Mouse (Mus musculus) heart, embryonic 15.5 days (tissue): ENCODE measurements around the gene Zc3h7b. TPM values are rescaled to one million over a fixed set of nuclear protein-coding genes. Genes with fewer than 3 reads are reported as not detected.

Experiments used
- ATAC-seq: fragments of 200-750 bp; cut with Nextera tagmentation; replicated peaks from 2 replicates; pipeline ENCODE4 v1.8.0; 2017; ENCODE audit warnings: low read depth, moderate TSS enrichment; ENCODE audit not compliant: insufficient number of reproducible peaks, insufficient read depth, low FRiP score
- H3K27ac ChIP-seq: fragments of 300-500 bp; sonication (generic); 2 replicates; pipeline ENCODE4 v1.5.1; 2015; ENCODE audit warnings: mild to moderate bottlenecking, inconsistent platforms
- H3K27me3 ChIP-seq: fragments of 300-500 bp; sonication (generic); 2 replicates; pipeline ENCODE4 v1.6.1; 2015; ENCODE audit warnings: inconsistent platforms
- H3K36me3 ChIP-seq: fragments of 300-500 bp; sonication (generic); 2 replicates; pipeline ENCODE4 v1.6.1; 2015; ENCODE audit warnings: mild to moderate bottlenecking, inconsistent platforms
- H3K4me1 ChIP-seq: fragments of 300-500 bp; sonication (generic); replicated peaks from 2 replicates; pipeline ENCODE4 v1.6.1; 2015; ENCODE audit warnings: inconsistent platforms
- H3K4me2 ChIP-seq: fragments of 300-500 bp; sonication (generic); 2 replicates; pipeline ENCODE4 v1.6.1; 2015; ENCODE audit warnings: inconsistent platforms, mild to moderate bottlenecking, moderate library complexity
- H3K4me3 ChIP-seq: fragments of 300-500 bp; sonication (generic); 2 replicates; pipeline ENCODE4 v1.5.1; 2015; ENCODE audit warnings: mild to moderate bottlenecking, inconsistent platforms
- H3K9ac ChIP-seq: fragments of 300-500 bp; sonication (generic); 2 replicates; pipeline ENCODE4 v1.6.1; 2015; ENCODE audit warnings: mild to moderate bottlenecking, inconsistent platforms
- H3K9me3 ChIP-seq: fragments of 300-500 bp; sonication (generic); replicated peaks from 2 replicates; pipeline ENCODE4 v1.6.1; 2016; ENCODE audit warnings: inconsistent platforms
- WGBS: fragments of 180-500 bp; shearing (Covaris S2); methylation state at CpG from one replicate; pipeline ENCODE4 v1.1.7; 2015; ENCODE audit warnings: mixed read lengths; 5-methylcytosine and 5-hydroxymethylcytosine counted together
- polyA plus RNA-seq: library from polyadenylated mRNA; unstranded; fragments of >200 nt; fragmentation: Nextera tagmentation; extraction: Ambion mirVana; gene quantifications from 2 replicates; pipeline ENCODE4 v1.2.1, GENCODE M21; 2015

The Zc3h7b gene
- polyA plus RNA-seq, 1 experiment from 2014 or later: 18.2 TPM

DNA sequence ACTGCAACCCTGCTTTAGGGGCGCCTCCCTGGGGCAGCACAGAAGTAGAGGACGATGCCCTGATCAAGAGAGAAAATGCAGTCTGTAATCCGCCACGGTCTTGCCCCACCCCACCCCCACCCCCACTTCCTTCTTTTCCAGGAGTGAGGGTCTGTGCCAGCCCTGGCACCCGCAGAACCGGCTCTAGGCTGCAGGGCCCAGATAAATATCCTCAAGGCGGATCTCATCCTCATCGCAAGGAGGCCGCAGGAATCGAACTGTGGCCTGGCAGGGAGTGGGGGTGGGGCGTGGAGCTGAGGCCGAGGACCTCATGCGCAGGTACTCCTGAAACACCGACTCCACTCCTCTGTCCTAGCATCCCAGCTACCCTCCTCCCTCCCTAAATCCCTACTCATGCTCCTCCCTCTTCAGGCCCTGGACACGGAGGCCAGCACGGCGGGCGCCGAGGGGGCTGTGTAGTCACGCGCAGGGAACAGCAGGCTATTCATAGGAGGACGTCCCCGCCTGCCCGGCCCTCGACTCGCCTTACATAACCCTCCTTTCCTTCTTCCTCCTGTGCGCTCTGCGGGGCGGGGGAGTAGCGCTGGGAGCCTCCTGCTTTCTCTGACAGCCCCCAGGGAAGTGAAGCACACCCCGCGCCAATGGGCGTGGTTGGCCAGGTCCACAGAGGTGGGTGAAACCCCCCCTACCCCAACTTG, 91.4 kb downstream of the Zc3h7b start:
- peak overlapping the region; percentile 48 for H3K9ac ChIP-seq
- ATAC-seq: peak; percentile 84
- no peaks in the 10 kb centered on the region for H3K9me3 ChIP-seq
- peak overlapping the region; percentile 64 for H3K4me2 ChIP-seq
- H3K36me3 ChIP-seq: no peaks in the 10 kb centered on the region
- peaks cover 77% of the 10 kb centered on the region for H3K4me1 ChIP-seq
- WGBS: 4% methylated on average over 30 of the region's 33 CpGs
- H3K4me3 ChIP-seq: peak overlapping the region; percentile 40
- peak overlapping the region; percentile 74 for H3K27ac ChIP-seq
- H3K27me3 ChIP-seq: no peaks in the 10 kb centered on the region

DNA sequence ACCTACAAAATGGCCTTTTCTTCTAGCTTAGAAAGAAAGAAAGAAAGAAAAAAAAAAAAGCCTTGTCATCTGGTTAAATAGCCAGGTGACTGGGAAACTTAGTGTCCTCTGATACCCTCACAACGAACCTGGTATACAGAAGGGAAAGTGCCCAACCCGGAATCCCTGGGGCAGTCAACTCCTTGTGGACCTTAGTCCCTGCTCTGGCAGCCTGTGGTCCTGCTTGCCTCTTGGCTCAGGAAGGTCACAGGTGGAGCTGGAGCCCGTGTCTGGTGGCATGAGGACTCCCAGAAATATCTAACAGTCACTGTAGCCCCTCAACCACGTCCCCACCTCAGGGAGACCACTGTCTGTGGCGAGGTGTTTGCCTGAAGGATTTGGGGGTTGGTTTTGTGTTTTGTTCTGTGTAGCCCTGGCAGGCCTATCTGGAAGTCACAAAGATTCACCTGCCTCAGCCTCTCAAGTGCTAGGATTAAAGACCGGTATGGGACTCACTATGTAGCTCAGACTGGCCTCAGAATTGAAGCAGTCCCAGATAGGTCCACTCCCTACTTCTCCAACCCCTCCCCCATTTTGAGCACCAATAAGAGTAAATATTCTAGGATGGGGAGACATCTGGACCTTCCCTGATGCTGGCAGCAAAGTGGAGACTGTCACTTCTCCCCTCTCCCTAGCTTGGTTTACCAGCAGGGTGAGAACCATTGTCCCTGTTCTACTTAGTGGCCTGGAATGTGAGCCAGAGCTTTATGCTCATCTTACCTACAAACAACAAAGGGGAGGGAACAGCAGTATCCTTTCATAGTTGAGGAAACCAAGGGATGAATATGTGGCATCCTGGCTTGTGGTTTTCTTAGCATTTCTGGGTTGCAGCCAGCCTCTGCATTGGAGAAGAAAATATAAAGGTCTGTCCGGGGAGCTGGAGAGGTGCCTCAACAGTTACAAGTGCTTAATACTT, 92.4 kb downstream of the Zc3h7b start:
- Histone ChIP-seq H3K4me3 (no peak overlapping the region; the same call in 1 of the 2 replicates), H3K9ac (peak overlapping the region; percentile 48; the same call in 1 of the 2 replicates), H3K4me1 (peaks cover 73% of the 10 kb centered on the region), H3K36me3 (no peaks in the 10 kb centered on the region), H3K27ac (peak overlapping the region; percentile 74), H3K27me3 (no peaks in the 10 kb centered on the region), H3K9me3 (no peaks in the 10 kb centered on the region), H3K4me2 (peak overlapping the region; percentile 64)
- no peak for ATAC-seq
- 62% methylated on average over 7 of the region's 7 CpGs for WGBS

DNA sequence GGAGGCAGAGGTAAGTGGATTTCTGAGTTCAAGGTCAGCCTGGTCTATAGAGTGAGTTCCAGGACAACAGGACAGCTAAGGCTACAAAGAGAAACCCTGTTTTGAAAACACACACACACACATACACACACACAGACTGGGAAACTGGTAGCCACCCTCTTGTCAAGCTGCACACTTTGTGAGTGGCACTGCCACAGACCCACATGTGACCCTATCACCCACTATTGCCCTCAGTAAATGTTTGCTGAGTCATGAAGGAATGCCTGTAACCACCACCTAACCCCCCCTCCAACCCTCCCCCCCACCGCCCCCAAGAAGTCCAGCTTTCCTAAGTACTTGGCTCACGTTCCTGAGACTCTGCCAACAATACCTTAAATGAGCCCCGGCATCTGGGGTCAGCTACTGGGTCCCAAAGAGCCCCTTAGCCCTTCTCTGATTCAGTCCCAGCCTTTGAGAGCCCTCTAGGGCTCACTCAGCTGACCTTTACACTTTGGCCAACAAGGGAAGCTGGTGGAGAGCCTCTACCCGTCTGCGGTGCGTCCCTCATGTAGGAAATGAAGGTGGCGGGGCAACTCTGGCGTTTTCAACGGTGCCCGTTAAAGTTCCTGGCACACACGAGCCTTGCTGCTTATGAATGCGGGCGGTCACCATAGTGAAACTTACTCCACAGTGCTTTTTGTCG, 93.8 kb downstream of the Zc3h7b start:
- peaks cover 64% of the 10 kb centered on the region for H3K4me1 ChIP-seq
- no peak overlapping the region for H3K4me3 ChIP-seq
- H3K36me3 ChIP-seq: no peaks in the 10 kb centered on the region
- H3K4me2 ChIP-seq: no peak overlapping the region
- WGBS: 61% methylated on average over 14 of the region's 14 CpGs
- H3K9me3 ChIP-seq: no peaks in the 10 kb centered on the region
- no peak for ATAC-seq
- no peak overlapping the region for H3K9ac ChIP-seq
- H3K27ac ChIP-seq: peak overlapping the region; percentile 89
- H3K27me3 ChIP-seq: no peaks in the 10 kb centered on the region

- H3K4me2 ChIP-seq: 0 out of 2 replicates have a peak overlapping the region, but pooled peaks have one; percentile 10
- H3K9ac ChIP-seq: peak overlapping the region; percentile 33; the same call in 1 of the 2 replicates
- peak overlapping the region; percentile 89 for H3K27ac ChIP-seq
- no peaks in the 10 kb centered on the region for H3K27me3 ChIP-seq
- no peaks in the 10 kb centered on the region for H3K36me3 ChIP-seq
- ATAC-seq: peak; percentile 87
- no peak overlapping the region for H3K4me3 ChIP-seq
- 39% methylated on average over 5 of the region's 5 CpGs for whole genome bisulfite sequencing
- peaks cover 55% of the 10 kb centered on the region for H3K4me1 ChIP-seq
- no peaks in the 10 kb centered on the region for H3K9me3 ChIP-seq
Observed at GRCm38 (mm10) chr15:81839634-81840033, 94.8 kb downstream of the Zc3h7b start.

DNA sequence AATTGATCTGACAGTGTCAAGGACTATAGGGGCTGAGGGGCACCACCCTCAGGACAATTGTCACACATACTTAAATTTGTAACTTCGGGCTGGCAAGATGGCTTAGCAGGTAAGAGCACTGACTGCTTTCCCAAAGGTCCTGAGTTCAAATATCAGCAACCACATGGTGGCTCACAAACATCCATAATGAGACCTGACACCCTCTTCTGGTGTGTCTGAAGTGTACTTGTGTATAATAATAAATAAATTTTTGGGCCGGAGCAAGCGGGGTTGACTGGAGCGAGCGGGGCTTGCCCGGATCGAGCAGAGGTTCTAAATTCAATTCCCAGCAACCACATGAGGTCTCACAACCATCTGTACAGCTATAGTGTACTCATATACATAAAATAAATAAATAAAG, 95.4 kb downstream of the Zc3h7b start:
- 91% methylated on average over 7 of the region's 7 CpGs for WGBS
- H3K36me3 ChIP-seq: no peaks in the 10 kb centered on the region
- H3K27ac ChIP-seq: peak overlapping the region; percentile 89
- no peak overlapping the region for H3K4me3 ChIP-seq
- no peaks in the 10 kb centered on the region for H3K27me3 ChIP-seq
- no peak for ATAC-seq
- peaks cover 51% of the 10 kb centered on the region for H3K4me1 ChIP-seq
- no peak overlapping the region for H3K9ac ChIP-seq
- H3K9me3 ChIP-seq: no peaks in the 10 kb centered on the region
- no peak overlapping the region for H3K4me2 ChIP-seq

- H3K27me3 ChIP-seq: no peaks in the 10 kb centered on the region
- no peak overlapping the region for H3K9ac ChIP-seq
- peaks cover 1% of the 10 kb centered on the region; the same call in 1 of the 2 replicates for H3K36me3 ChIP-seq
- WGBS: 82% methylated on average over 7 of the region's 7 CpGs
- no peaks in the 10 kb centered on the region for H3K9me3 ChIP-seq
- no peak overlapping the region for H3K4me3 ChIP-seq
- no peak for ATAC-seq
- peaks cover 38% of the 10 kb centered on the region for H3K4me1 ChIP-seq
- no peak overlapping the region for H3K27ac ChIP-seq
- H3K4me2 ChIP-seq: no peak overlapping the region
Observed at GRCm38 (mm10) chr15:81842275-81842674, 97.4 kb downstream of the Zc3h7b start.

DNA sequence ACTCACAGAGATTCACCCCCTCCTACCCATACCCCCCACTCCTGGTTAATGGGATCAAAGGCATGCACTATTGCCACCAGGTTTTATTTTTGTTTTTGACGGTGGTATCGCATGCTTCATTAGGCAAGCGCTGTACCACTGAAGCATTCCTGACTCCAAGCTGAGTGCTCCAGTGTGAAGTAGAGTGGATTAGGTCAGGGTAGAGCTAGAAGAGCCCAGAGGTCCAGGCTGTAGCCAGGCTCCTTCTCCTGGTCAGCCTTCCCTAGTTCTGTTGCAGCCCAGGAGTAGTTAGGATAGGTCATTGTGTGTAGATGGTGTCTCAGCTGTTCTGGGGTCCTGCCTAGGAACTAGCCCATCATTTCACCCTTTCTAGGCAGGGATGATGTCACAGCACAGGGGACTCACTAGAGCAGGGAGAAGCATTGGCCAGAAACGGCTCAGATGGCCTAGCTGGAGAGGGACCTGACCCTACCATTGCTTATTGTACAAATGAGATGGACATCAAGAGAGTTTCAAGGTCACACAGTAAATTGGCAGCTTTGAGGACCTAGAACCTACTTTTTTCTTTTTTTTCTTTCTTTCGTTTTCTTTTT, 100.3 kb downstream of the Zc3h7b start:
- H3K27ac ChIP-seq: peak overlapping the region; percentile 29; the same call in 1 of the 2 replicates
- H3K4me1 ChIP-seq: peaks cover 26% of the 10 kb centered on the region
- H3K4me3 ChIP-seq: no peak overlapping the region
- WGBS: 70% methylated on average over 5 of the region's 5 CpGs
- H3K9ac ChIP-seq: no peak overlapping the region
- no peak for ATAC-seq
- H3K36me3 ChIP-seq: peaks cover 20% of the 10 kb centered on the region
- no peaks in the 10 kb centered on the region for H3K27me3 ChIP-seq
- H3K4me2 ChIP-seq: no peak overlapping the region
- H3K9me3 ChIP-seq: no peaks in the 10 kb centered on the region

DNA sequence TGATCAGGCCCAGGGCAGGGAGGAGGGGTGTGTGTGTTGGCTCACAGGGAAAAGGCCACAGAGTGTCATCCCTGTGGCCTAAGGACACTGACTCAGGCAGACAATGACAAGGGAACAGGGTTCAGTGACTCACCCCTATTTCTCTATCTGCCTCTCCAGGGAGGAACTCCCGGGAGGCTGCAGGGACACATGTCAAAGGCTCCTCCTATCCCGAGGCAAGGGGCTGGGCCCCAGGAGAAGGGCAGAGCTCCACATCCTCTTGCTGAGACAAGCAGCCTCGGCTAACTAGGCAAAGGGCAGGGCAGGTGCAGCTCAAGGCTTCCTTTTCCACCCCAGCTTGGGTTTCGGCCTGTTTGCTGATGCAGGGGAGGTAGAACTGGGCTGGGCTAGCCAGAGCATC, 100.9 kb downstream of the Zc3h7b start:
- peaks cover 25% of the 10 kb centered on the region for H3K36me3 ChIP-seq
- ATAC-seq: peak; percentile 33; the same call in 1 of the 2 replicates
- no peak overlapping the region for H3K4me3 ChIP-seq
- peaks cover 24% of the 10 kb centered on the region for H3K4me1 ChIP-seq
- 23% methylated on average over 4 of the region's 4 CpGs for WGBS
- no peak overlapping the region for H3K4me2 ChIP-seq
- no peak overlapping the region for H3K9ac ChIP-seq
- peak overlapping the region; percentile 29; the same call in 1 of the 2 replicates for H3K27ac ChIP-seq
- H3K27me3 ChIP-seq: no peaks in the 10 kb centered on the region
- H3K9me3 ChIP-seq: no peaks in the 10 kb centered on the region

Other genes with a start within 250 kb of the Zc3h7b start
- 9.4 and 12.6 TPM in 2 replicates for gene Ep300, start 159.7 kb upstream of the Zc3h7b start, polyA plus RNA-seq
- gene L3mbtl2, start 81.2 kb upstream of the Zc3h7b start, polyA plus RNA-seq: 12.9 and 17.2 TPM in 2 replicates
- 1.4 and 2.3 TPM in 2 replicates for gene Chadl, start 47.8 kb upstream of the Zc3h7b start, polyA plus RNA-seq
- gene Rangap1, start 473 bp downstream of the Zc3h7b start, polyA plus RNA-seq: 66.4 and 81.4 TPM in 2 replicates
- gene Tef, start 57.4 kb downstream of the Zc3h7b start, polyA plus RNA-seq: 22.9 and 25.9 TPM in 2 replicates
- gene Tob2, start 113.7 kb downstream of the Zc3h7b start, polyA plus RNA-seq: 15.8 and 17.6 TPM in 2 replicates
- 70.5 and 97.6 TPM in 2 replicates for gene Phf5a, start 126.9 kb downstream of the Zc3h7b start, polyA plus RNA-seq
- 610 and 636 TPM in 2 replicates for gene Aco2, start 127.3 kb downstream of the Zc3h7b start, polyA plus RNA-seq
- 134 and 145 TPM in 2 replicates for gene Polr3h, start 181.2 kb downstream of the Zc3h7b start, polyA plus RNA-seq
- 5.7 and 9.6 TPM in 2 replicates for gene Csdc2, start 191.7 kb downstream of the Zc3h7b start, polyA plus RNA-seq
- gene Pmm1, start 215.9 kb downstream of the Zc3h7b start, polyA plus RNA-seq: 18.1 and 27.9 TPM in 2 replicates
- gene 1700029P11Rik, start 235.5 kb downstream of the Zc3h7b start, polyA plus RNA-seq: not detected in 2 replicates
- 58.2 and 85.4 TPM in 2 replicates for gene Xrcc6, start 242.8 kb downstream of the Zc3h7b start, polyA plus RNA-seq